7 mouse cellular contexts compared by ENCODE assay signal in the genomic region with DNA sequence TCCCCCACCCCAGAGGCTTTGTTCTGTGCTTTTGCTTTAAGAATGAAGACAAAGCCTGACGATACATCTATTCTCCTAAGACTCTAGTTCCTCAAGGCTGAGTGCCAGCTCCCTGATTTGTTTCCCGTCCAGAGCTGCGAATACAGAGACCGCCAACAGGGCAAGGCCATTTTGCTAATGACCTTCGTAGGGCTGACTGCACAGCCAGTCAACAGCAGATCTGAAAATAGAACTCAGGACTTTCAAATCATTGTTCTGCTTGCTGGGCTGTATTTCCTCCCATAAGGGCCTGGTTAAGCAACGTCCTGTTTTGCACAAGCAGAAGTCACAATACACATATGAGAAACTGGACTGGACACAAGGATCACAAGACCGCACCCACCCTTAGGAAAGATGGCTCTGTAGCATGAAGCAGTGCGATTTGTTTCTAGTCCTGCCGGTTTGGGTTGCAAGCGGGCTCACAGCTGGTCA.
A peak's percentile ranks its signal among the peaks of the same experiment; 100 is the strongest.
DNase-seq lines count a peak whose midpoint lies in the region; ATAC-seq and TF ChIP-seq lines count a peak whose summit lies in the region.

No protein-coding gene starts in this region.

- no peak for DNase-seq in midbrain, embryonic 10.5 days (ENCODE audit: low spot score)
- peak; percentile 34 to 64 for DNase-seq in kidney, postnatal 4 days
- no peak for DNase-seq in embryo, embryonic 10.5 days (ENCODE audit: low spot score)

- no peak overlapping the region for H3K4me3 ChIP-seq in midbrain, embryonic 10.5 days
- no peak overlapping the region for H3K4me3 ChIP-seq in midbrain, embryonic 16.5 days (ENCODE audit: low read depth, low read length)
- H3K4me3 ChIP-seq in bone marrow, adult 2 months (replicated peaks; ENCODE audit: control insufficient read depth, low read depth, low read length) = no peak overlapping the region

- 81% methylated on average over 10 of the region's 10 CpGs for WGBS in midbrain, embryonic 10.5 days
- WGBS in midbrain, embryonic 16.5 days = 67% methylated on average over 10 of the region's 10 CpGs
- 43% methylated on average over 10 of the region's 10 CpGs for WGBS in bone marrow, adult 2 months

- no peak for TF ChIP-seq CTCF in bone marrow, adult 2 months (IDR thresholded peaks at IDR 0.05; ENCODE audit: control insufficient read depth, insufficient read depth, low read length)

- no peak for TF ChIP-seq POLR2A in bone marrow, adult 2 months (IDR thresholded peaks at IDR 0.05; ENCODE audit: borderline replicate concordance, control insufficient read depth, low read depth, low read length)

- H3K9me3 ChIP-seq in midbrain, embryonic 10.5 days (replicated peaks) = no peaks in the 10 kb centered on the region
- H3K9me3 ChIP-seq in midbrain, embryonic 16.5 days (replicated peaks; ENCODE audit: control insufficient read depth, low read length, poor library complexity, severe bottlenecking) = no peaks in the 10 kb centered on the region

- no peaks in the 10 kb centered on the region for H3K27me3 ChIP-seq in midbrain, embryonic 10.5 days (ENCODE audit: low read depth, poor library complexity, severe bottlenecking)
- H3K27me3 ChIP-seq in midbrain, embryonic 16.5 days (ENCODE audit: control insufficient read depth, insufficient read depth, low read depth, low read length) = no peaks in the 10 kb centered on the region

- no peak overlapping the region for H3K9ac ChIP-seq in midbrain, embryonic 16.5 days (ENCODE audit: low read depth, low read length)

- H3K4me2 ChIP-seq in midbrain, embryonic 16.5 days (ENCODE audit: low read length) = no peak overlapping the region

- ATAC-seq in midbrain, embryonic 16.5 days = no peak
- peak; percentile 83 for ATAC-seq in granulocyte monocyte progenitor cell, adult 5-6 weeks (replicated peaks; ENCODE audit: poor library complexity, severe bottlenecking)
- ATAC-seq in megakaryocyte progenitor cell, adult 5-6 weeks (replicated peaks; ENCODE audit: poor library complexity) = peak; percentile 83

- H3K4me1 ChIP-seq in midbrain, embryonic 10.5 days = peaks cover 34% of the 10 kb centered on the region
- 0 out of 2 replicates have a peak, but pooled peaks cover 5% of the 10 kb centered on the region for H3K4me1 ChIP-seq in midbrain, embryonic 16.5 days (ENCODE audit: control insufficient read depth, insufficient read depth, low read length)
- H3K4me1 ChIP-seq in bone marrow, adult 2 months (ENCODE audit: control insufficient read depth, insufficient read depth, low read length) = peaks cover 3% of the 10 kb centered on the region

- H3K36me3 ChIP-seq in midbrain, embryonic 10.5 days = no peaks in the 10 kb centered on the region
- H3K36me3 ChIP-seq in midbrain, embryonic 16.5 days (ENCODE audit: control insufficient read depth, insufficient read depth, low read length) = no peaks in the 10 kb centered on the region

- peak overlapping the region; percentile 49 for H3K27ac ChIP-seq in midbrain, embryonic 10.5 days (replicated peaks)
- no peak overlapping the region for H3K27ac ChIP-seq in midbrain, embryonic 16.5 days (ENCODE audit: low read length)
- peak overlapping the region; percentile 95 for H3K27ac ChIP-seq in bone marrow, adult 2 months (ENCODE audit: control insufficient read depth, insufficient read depth, low read depth, low read length, poor library complexity)

Comparison
In these comparisons a context has a peak if more than half of its experiments do, and no peak if none do; other contexts are left out.
1. DNase-seq: peak in kidney, postnatal 4 days (2 of 2); none in midbrain, embryonic 10.5 days (single experiment) and embryo, embryonic 10.5 days (single experiment).